Mouse (Mus musculus): ENCODE measurements around the gene Wdr1. TPM values are rescaled to one million over a fixed set of nuclear protein-coding genes. Genes with fewer than 3 reads are reported as not detected.

The Wdr1 gene
- polyA plus RNA-seq, 1 experiment from 2014 or later = 188 TPM

- Histone ChIP-seq H3K4me1 (replicated peaks) (no peaks in the 10 kb centered on the region), H3K9me3 (no peaks in the 10 kb centered on the region), H3K4me3 (replicated peaks) (no peak overlapping the region), H3K4me2 (no peak overlapping the region), H3K36me3 (0 out of 2 replicates have a peak, but pooled peaks cover under 1% of the 10 kb centered on the region), H3K27me3 (no peaks in the 10 kb centered on the region), H3K27ac (no peak overlapping the region), H3K9ac (replicated peaks) (no peak overlapping the region)
- WGBS = 72% methylated on average over 6 of the region's 6 CpGs
- no peak for ATAC-seq (ENCODE audit: insufficient number of reproducible peaks, insufficient read depth, low FRiP score, low TSS enrichment, low read depth)
Measured at GRCm38 (mm10) chr5:38516267-38516666, 46.8 kb downstream of the Wdr1 start.

GRCm38 (mm10) chr5:38512991-38513390, 50.0 kb downstream of the Wdr1 start:
- ATAC-seq (ENCODE audit: insufficient number of reproducible peaks, insufficient read depth, low FRiP score, low TSS enrichment, low read depth) = no peak
- no peak overlapping the region for H3K4me3 ChIP-seq (replicated peaks)
- H3K4me2 ChIP-seq = no peak overlapping the region
- H3K9me3 ChIP-seq = no peaks in the 10 kb centered on the region
- no peak overlapping the region for H3K27ac ChIP-seq
- H3K9ac ChIP-seq (replicated peaks) = no peak overlapping the region
- no peaks in the 10 kb centered on the region; the same call in 1 of the 2 replicates for H3K4me1 ChIP-seq (replicated peaks)
- 0% methylated on average over 2 of the region's 2 CpGs for WGBS
- no peaks in the 10 kb centered on the region for H3K36me3 ChIP-seq
- no peaks in the 10 kb centered on the region for H3K27me3 ChIP-seq

- H3K9ac ChIP-seq (replicated peaks) = no peak overlapping the region
- 86% methylated on average over 4 of the region's 4 CpGs for WGBS
Measured at GRCm38 (mm10) chr5:38509568-38509967, 53.5 kb downstream of the Wdr1 start.

GRCm38 (mm10) chr5:38505435-38505765, 57.6 kb downstream of the Wdr1 start:
- no peak overlapping the region for H3K9ac ChIP-seq (replicated peaks)
- H3K4me2 ChIP-seq = no peak overlapping the region
- H3K27me3 ChIP-seq = no peaks in the 10 kb centered on the region
- no peak for ATAC-seq (ENCODE audit: insufficient number of reproducible peaks, insufficient read depth, low FRiP score, low TSS enrichment, low read depth)
- no peak overlapping the region for H3K27ac ChIP-seq
- H3K36me3 ChIP-seq = no peaks in the 10 kb centered on the region
- 71% methylated on average over 3 of the region's 3 CpGs for WGBS
- H3K4me1 ChIP-seq (replicated peaks) = peaks cover 14% of the 10 kb centered on the region
- no peaks in the 10 kb centered on the region for H3K9me3 ChIP-seq
- H3K4me3 ChIP-seq (replicated peaks) = no peak overlapping the region

More at GRCm38 (mm10) chr5:38509568-38509967, 53.5 kb downstream of the Wdr1 start:
- Histone ChIP-seq H3K4me1 (replicated peaks) (peaks cover 9% of the 10 kb centered on the region), H3K9me3 (no peaks in the 10 kb centered on the region), H3K27me3 (no peaks in the 10 kb centered on the region), H3K4me2 (no peak overlapping the region), H3K4me3 (replicated peaks) (no peak overlapping the region), H3K27ac (no peak overlapping the region), H3K36me3 (no peaks in the 10 kb centered on the region)
- no peak for ATAC-seq (ENCODE audit: insufficient number of reproducible peaks, insufficient read depth, low FRiP score, low TSS enrichment, low read depth)

GRCm38 (mm10) chr5:38504747-38505434, 58.1 kb downstream of the Wdr1 start:
- Histone ChIP-seq H3K9me3 (no peaks in the 10 kb centered on the region), H3K27me3 (no peaks in the 10 kb centered on the region), H3K27ac (no peak overlapping the region), H3K4me3 (replicated peaks) (no peak overlapping the region), H3K36me3 (no peaks in the 10 kb centered on the region), H3K9ac (replicated peaks) (no peak overlapping the region), H3K4me2 (no peak overlapping the region), H3K4me1 (replicated peaks) (peaks cover 14% of the 10 kb centered on the region)
- 51% methylated on average over 6 of the region's 6 CpGs for WGBS
- no peak for ATAC-seq (ENCODE audit: insufficient number of reproducible peaks, insufficient read depth, low FRiP score, low TSS enrichment, low read depth)

GRCm38 (mm10) chr5:38504116-38504515, 58.9 kb downstream of the Wdr1 start:
- Histone ChIP-seq H3K4me3 (replicated peaks) (no peak overlapping the region), H3K9ac (replicated peaks) (no peak overlapping the region), H3K27me3 (no peaks in the 10 kb centered on the region), H3K4me2 (no peak overlapping the region), H3K4me1 (replicated peaks) (peaks cover 14% of the 10 kb centered on the region), H3K27ac (no peak overlapping the region), H3K9me3 (no peaks in the 10 kb centered on the region), H3K36me3 (no peaks in the 10 kb centered on the region)
- ATAC-seq (ENCODE audit: insufficient number of reproducible peaks, insufficient read depth, low FRiP score, low TSS enrichment, low read depth) = no peak
- WGBS = 85% methylated on average over 1 of the region's 1 CpGs

GRCm38 (mm10) chr5:38502992-38503391, 60.0 kb downstream of the Wdr1 start, which contains the start of gene Slc2a9:
Gene Slc2a9 (minus strand): TSS chr5:38503143.
- no peak for ATAC-seq (ENCODE audit: insufficient number of reproducible peaks, insufficient read depth, low FRiP score, low TSS enrichment, low read depth)
- peaks cover 14% of the 10 kb centered on the region for H3K4me1 ChIP-seq (replicated peaks)
- WGBS = 97% methylated on average over 4 of the region's 4 CpGs
- no peaks in the 10 kb centered on the region for H3K9me3 ChIP-seq
- H3K27ac ChIP-seq = no peak within 1 kb of the TSS
- no peak within 1 kb of the TSS for H3K4me2 ChIP-seq
- no peaks in the 10 kb centered on the region for H3K27me3 ChIP-seq
- H3K36me3 ChIP-seq = no peaks in the 10 kb centered on the region
- H3K4me3 ChIP-seq (replicated peaks) = no peak within 1 kb of the TSS
- H3K9ac ChIP-seq (replicated peaks) = no peak within 1 kb of the TSS

GRCm38 (mm10) chr5:38500043-38500442, 63.0 kb downstream of the Wdr1 start:
- H3K9ac ChIP-seq (replicated peaks) = no peak overlapping the region
- H3K36me3 ChIP-seq = no peaks in the 10 kb centered on the region
- WGBS = 93% methylated on average over 8 of the region's 8 CpGs
- H3K27ac ChIP-seq = no peak overlapping the region
- no peak overlapping the region for H3K4me3 ChIP-seq (replicated peaks)
- no peaks in the 10 kb centered on the region for H3K27me3 ChIP-seq
- peaks cover 10% of the 10 kb centered on the region for H3K4me1 ChIP-seq (replicated peaks)
- H3K4me2 ChIP-seq = no peak overlapping the region
- no peak for ATAC-seq (ENCODE audit: insufficient number of reproducible peaks, insufficient read depth, low FRiP score, low TSS enrichment, low read depth)
- no peaks in the 10 kb centered on the region for H3K9me3 ChIP-seq

- H3K4me1 ChIP-seq (replicated peaks) = peaks cover 3% of the 10 kb centered on the region
- no peak overlapping the region for H3K9ac ChIP-seq (replicated peaks)
- H3K4me3 ChIP-seq (replicated peaks) = no peak overlapping the region
- 74% methylated on average over 7 of the region's 7 CpGs for WGBS
- ATAC-seq (ENCODE audit: insufficient number of reproducible peaks, insufficient read depth, low FRiP score, low TSS enrichment, low read depth) = 0 out of 2 replicates have a peak, but pooled peaks have one; percentile 28
- H3K36me3 ChIP-seq = no peaks in the 10 kb centered on the region
- H3K27me3 ChIP-seq = no peaks in the 10 kb centered on the region
- no peaks in the 10 kb centered on the region for H3K9me3 ChIP-seq
- H3K27ac ChIP-seq = no peak overlapping the region
- H3K4me2 ChIP-seq = no peak overlapping the region
Measured at GRCm38 (mm10) chr5:38499316-38499811, 63.7 kb downstream of the Wdr1 start.

- Histone ChIP-seq H3K27ac (no peak overlapping the region), H3K4me1 (replicated peaks) (no peaks in the 10 kb centered on the region), H3K9ac (replicated peaks) (no peak overlapping the region), H3K4me2 (no peak overlapping the region), H3K4me3 (replicated peaks) (no peak overlapping the region), H3K27me3 (no peaks in the 10 kb centered on the region), H3K9me3 (no peaks in the 10 kb centered on the region), H3K36me3 (no peaks in the 10 kb centered on the region)
- ATAC-seq (ENCODE audit: insufficient number of reproducible peaks, insufficient read depth, low FRiP score, low TSS enrichment, low read depth) = no peak
- 73% methylated on average over 5 of the region's 5 CpGs for WGBS
Measured at GRCm38 (mm10) chr5:38498479-38498878, 64.5 kb downstream of the Wdr1 start.

GRCm38 (mm10) chr5:38496491-38497057, 66.4 kb downstream of the Wdr1 start:
- Histone ChIP-seq H3K36me3 (no peaks in the 10 kb centered on the region), H3K4me2 (no peak overlapping the region), H3K4me1 (replicated peaks) (no peaks in the 10 kb centered on the region), H3K27me3 (no peaks in the 10 kb centered on the region), H3K9ac (replicated peaks) (no peak overlapping the region), H3K4me3 (replicated peaks) (no peak overlapping the region), H3K27ac (no peak overlapping the region), H3K9me3 (no peaks in the 10 kb centered on the region)
- 86% methylated on average over 8 of the region's 8 CpGs for WGBS
- ATAC-seq (ENCODE audit: insufficient number of reproducible peaks, insufficient read depth, low FRiP score, low TSS enrichment, low read depth) = no peak

Measured in limb, embryonic 12.5 days (tissue).